4 mouse cellular contexts compared by ENCODE assay signal in the genomic region with DNA sequence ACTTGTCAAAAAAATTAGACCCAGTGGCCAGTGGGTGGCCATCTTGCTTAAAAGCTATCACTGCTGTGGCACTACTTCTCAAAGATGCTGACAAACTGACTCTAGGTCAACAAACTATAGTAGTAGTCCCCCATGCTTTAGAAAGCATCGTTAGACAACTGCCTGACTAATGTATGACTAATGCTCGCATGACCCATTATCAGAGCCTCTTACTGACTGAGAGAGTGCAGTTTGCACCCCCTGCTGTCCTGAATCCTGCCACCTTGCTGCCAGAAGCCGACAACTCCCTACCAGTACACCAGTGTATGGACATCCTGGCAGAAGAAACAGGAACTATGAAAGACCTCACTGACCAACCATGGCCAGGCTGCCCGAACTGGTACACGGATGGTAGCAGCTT.
A peak's percentile ranks its signal among the peaks of the same experiment; 100 is the strongest.
DNase-seq lines count a peak whose midpoint lies in the region.

No protein-coding gene starts in this region.

- DNase-seq in 3T3-L1 (ENCODE audit: low read depth, low spot score) = peak; percentile 71
- DNase-seq in 416B (ENCODE audit: low read depth) = peak; percentile 21
- peak; percentile 64 for DNase-seq in NIH3T3 (ENCODE audit: low read depth)
- peak; percentile 24 for DNase-seq in testis, postnatal 10 days (ENCODE audit: low spot score)

Comparison
In these comparisons a context has a peak if more than half of its experiments do, and no peak if none do; other contexts are left out.
1. Peak in every context shown above with its lines: DNase-seq.
2. DNase-seq: peak in every context shown above with its lines; median percentile 71 in 3T3-L1; 64 in NIH3T3; 24 in testis, postnatal 10 days; 21 in 416B.